Mouse (Mus musculus): ENCODE data around the gene Galnt15.
"Not testable (repeated sequence)": the region's sequence is repeated elsewhere in the genome, so short reads cannot be mapped to it uniquely, and the experiment has no call there.

The Galnt15 gene

DNA sequence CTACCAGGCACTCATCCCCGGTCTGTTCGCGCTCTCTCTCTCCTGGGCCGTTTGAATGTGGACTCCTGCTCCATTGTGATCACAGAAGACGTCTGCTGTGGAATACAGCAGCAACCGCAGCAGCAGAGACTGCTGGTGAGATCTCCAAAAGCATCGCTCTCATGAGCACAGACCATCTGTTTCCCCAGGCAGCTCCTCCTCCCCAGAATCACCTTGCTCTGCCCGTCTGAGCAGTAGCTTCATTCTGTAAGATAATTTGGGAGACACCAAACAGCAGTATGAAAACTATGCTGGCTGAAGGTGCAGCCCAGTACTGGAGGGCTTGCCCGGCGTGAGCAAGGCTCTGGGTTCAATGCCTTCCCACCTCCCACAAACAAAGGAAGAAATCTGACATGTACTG lies 52.2 kb downstream of the Galnt15 start:
- in situ Hi-C loops (cut with MboI; ENCODE audit: low pct_unique_long_range_greater_than_20kb in 1 of 2, low sequenced_read_pairs in 2 of 2, unreplicated experiment in 1 of 2): no loop called here

DNA sequence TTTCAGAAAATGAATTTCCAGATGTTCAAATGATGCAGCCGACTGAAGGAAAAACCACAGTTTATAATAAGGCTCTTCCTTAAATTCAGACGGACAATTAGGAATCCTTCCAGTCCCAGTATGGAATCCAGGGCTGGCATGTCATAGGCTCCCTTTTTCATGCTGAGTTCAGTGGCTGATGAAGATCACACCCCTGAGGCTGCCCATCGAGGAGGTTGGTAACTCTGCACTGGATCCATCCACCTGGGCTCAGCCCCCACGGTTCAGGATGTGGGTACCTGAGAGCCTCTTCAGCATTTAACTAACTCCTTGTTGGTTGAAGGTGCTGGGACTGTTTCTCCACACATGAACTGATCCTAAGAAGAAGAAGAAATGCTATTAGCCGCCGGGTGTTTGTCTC lies 54.1 kb downstream of the Galnt15 start:
- in situ Hi-C loops (cut with MboI; ENCODE audit: low pct_unique_long_range_greater_than_20kb in 1 of 2, low sequenced_read_pairs in 2 of 2, unreplicated experiment in 1 of 2): no loop called here

GRCm38 (mm10) chr14:32083466-32083865 lies 54.7 kb downstream of the Galnt15 start:
- in situ Hi-C loops (cut with MboI; ENCODE audit: low pct_unique_long_range_greater_than_20kb in 1 of 2, low sequenced_read_pairs in 2 of 2, unreplicated experiment in 1 of 2): no loop called here

GRCm38 (mm10) chr14:32084761-32085485 lies 56.1 kb downstream of the Galnt15 start, which contains the start of gene Oxnad1:
TSS of gene Oxnad1 (plus strand) at chr14:32085374.
- in situ Hi-C loops (cut with MboI; ENCODE audit: low pct_unique_long_range_greater_than_20kb in 1 of 2, low sequenced_read_pairs in 2 of 2, unreplicated experiment in 1 of 2): no loop called here

- in situ Hi-C loops (cut with MboI; ENCODE audit: low pct_unique_long_range_greater_than_20kb in 1 of 2, low sequenced_read_pairs in 2 of 2, unreplicated experiment in 1 of 2): no loop called here
These were observed 56.9 kb downstream of the Galnt15 start, which contains the start of gene Dph3 for GRCm38 (mm10) chr14:32085486-32086201. TSS of gene Dph3 (minus strand) at chr14:32085729.

GRCm38 (mm10) chr14:32086226-32086625 lies 57.4 kb downstream of the Galnt15 start:
- in situ Hi-C loops (cut with MboI; ENCODE audit: low pct_unique_long_range_greater_than_20kb in 1 of 2, low sequenced_read_pairs in 2 of 2, unreplicated experiment in 1 of 2): no loop called here

GRCm38 (mm10) chr14:32087584-32088248 lies 58.9 kb downstream of the Galnt15 start:
- in situ Hi-C loops (cut with MboI; ENCODE audit: low pct_unique_long_range_greater_than_20kb in 1 of 2, low sequenced_read_pairs in 2 of 2, unreplicated experiment in 1 of 2): not testable (repeated sequence)

- in situ Hi-C loops (cut with MboI; ENCODE audit: low pct_unique_long_range_greater_than_20kb in 1 of 2, low sequenced_read_pairs in 2 of 2, unreplicated experiment in 1 of 2): no loop called here
These were observed 62.3 kb downstream of the Galnt15 start for GRCm38 (mm10) chr14:32091124-32091523.

DNA sequence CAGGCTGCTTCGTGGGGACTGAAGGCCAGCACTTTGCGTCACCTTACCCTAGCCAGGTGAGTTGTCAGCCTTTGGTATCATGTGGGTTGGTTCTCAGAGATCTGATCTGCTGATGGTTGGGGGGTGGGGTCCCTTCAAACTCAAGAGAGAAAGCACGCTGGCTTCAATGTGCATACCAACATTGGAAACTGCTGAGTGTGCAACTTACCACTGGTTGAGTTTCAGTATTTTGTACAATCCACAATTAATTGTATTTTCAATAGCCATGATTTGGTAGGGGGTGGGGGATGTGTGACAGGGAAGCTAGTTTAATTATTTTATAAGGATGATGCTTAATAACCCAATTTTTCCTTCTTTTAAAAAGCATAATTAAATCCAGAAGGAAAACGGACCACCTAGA lies 62.9 kb downstream of the Galnt15 start:
- in situ Hi-C loops (cut with MboI; ENCODE audit: low pct_unique_long_range_greater_than_20kb in 1 of 2, low sequenced_read_pairs in 2 of 2, unreplicated experiment in 1 of 2): no loop called here

DNA sequence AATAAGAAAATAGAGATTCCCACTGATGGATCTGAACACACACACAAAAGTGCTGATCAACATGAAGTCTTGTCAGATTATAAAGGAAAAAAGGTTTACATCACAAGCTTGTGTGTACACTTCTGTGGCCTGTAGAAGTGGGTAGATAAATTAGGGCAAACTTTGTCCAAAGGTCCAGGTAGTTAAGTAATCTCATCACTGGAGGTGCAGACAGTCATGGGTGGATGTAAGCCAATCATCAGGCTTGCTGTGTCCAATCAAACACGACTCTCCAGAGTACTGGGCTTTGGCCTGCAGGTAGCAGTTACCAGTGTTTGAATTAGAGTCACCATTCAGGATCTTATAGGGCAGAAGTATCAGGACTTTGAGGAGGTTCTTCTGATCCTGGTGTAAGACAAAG lies 64.2 kb downstream of the Galnt15 start:
- in situ Hi-C loops (cut with MboI; ENCODE audit: low pct_unique_long_range_greater_than_20kb in 1 of 2, low sequenced_read_pairs in 2 of 2, unreplicated experiment in 1 of 2): no loop called here

DNA sequence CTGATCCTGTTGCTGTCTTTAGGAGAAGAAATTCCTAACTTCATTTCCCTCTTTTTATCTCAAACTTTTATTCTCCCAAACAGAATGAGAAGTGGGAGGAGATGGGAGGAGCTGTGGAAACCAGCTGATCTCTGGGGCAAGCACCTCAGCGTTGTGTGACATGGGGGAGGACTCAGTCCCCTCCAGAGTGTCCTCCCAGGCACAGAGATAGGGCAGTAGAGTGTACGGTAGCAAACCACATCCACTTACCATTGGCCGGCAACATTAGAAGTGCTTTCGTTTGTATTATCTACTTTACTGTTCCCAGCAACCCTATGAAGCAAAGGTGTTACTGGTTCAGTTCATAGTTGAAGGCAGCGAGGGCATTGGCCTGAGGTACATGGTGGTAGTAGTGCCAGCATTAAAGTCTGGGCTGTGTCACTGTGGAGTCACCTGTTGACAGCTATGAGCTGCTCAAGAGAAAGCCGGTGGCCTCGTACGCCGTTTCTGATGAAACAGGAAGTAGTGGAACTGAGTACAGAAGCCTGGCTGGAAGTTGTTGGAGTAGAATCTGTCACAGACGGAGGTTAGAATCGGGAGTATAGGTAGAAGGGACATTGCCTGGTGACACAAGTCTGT lies 64.8 kb downstream of the Galnt15 start:
- in situ Hi-C loops (cut with MboI; ENCODE audit: low pct_unique_long_range_greater_than_20kb in 1 of 2, low sequenced_read_pairs in 2 of 2, unreplicated experiment in 1 of 2): no loop called here

GRCm38 (mm10) chr14:32095646-32096045 lies 66.9 kb downstream of the Galnt15 start:
- in situ Hi-C loops (cut with MboI; ENCODE audit: low pct_unique_long_range_greater_than_20kb in 1 of 2, low sequenced_read_pairs in 2 of 2, unreplicated experiment in 1 of 2): no loop called here

GRCm38 (mm10) chr14:32096740-32097139 lies 68.0 kb downstream of the Galnt15 start:
- in situ Hi-C loops (cut with MboI; ENCODE audit: low pct_unique_long_range_greater_than_20kb in 1 of 2, low sequenced_read_pairs in 2 of 2, unreplicated experiment in 1 of 2): no loop called here

- in situ Hi-C loops (cut with MboI; ENCODE audit: low pct_unique_long_range_greater_than_20kb in 1 of 2, low sequenced_read_pairs in 2 of 2, unreplicated experiment in 1 of 2): no loop called here
These were observed 68.9 kb downstream of the Galnt15 start for GRCm38 (mm10) chr14:32097691-32098090.

GRCm38 (mm10) chr14:32098951-32099350 lies 70.2 kb downstream of the Galnt15 start:
- in situ Hi-C loops (cut with MboI; ENCODE audit: low pct_unique_long_range_greater_than_20kb in 1 of 2, low sequenced_read_pairs in 2 of 2, unreplicated experiment in 1 of 2): no loop called here

DNA sequence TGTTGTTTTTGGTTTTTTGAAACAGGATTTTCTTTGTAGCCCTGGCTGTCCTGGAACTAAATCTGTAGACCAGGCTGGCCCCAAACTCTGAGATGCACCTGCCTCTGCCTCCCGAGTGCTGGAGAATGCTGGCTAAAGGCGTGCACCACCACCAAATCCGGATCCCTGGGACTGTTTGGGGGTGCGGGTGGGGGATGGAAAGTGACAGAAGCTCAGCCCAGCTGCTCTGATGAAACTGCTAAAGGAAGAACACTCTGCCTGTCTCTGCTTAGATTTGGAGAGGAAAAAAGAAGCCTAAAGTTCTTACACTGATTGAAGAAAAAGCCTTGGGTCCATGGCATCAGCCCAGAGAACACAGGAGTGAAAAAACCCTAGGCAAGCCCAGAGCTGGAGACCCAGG lies 74.8 kb downstream of the Galnt15 start:
- in situ Hi-C loops (cut with MboI; ENCODE audit: low pct_unique_long_range_greater_than_20kb in 1 of 2, low sequenced_read_pairs in 2 of 2, unreplicated experiment in 1 of 2): loop anchor here in 1 of 2 experiments (10.0 kb wide), 1 partner anchor 91 kb away; no protein-coding TSS in a partner anchor

GRCm38 (mm10) chr14:32105663-32106062 lies 76.9 kb downstream of the Galnt15 start:
- in situ Hi-C loops (cut with MboI; ENCODE audit: low pct_unique_long_range_greater_than_20kb in 1 of 2, low sequenced_read_pairs in 2 of 2, unreplicated experiment in 1 of 2): loop anchor here in 1 of 2 experiments (5.0 to 10.0 kb wide), 2 partner anchors 67 to 89 kb away; no protein-coding TSS in a partner anchor

DNA sequence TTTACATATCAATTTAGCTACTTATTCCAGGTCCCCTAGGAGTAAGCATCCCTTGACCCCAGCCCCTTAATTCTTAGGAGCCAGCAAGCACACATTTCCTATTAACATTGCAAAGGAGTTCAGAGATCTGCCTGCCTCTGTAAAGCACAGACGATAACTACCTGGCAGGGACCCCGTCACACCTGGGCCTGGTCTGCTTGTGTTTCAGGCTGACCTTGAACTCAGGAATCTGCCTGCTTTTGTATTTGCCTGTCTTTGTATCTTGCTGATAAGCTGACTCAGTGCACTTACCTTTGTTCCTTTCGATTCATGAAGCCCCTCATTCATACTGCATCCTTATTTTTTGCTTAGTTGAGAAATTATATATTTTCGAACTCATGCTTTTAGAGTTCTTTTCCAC lies 78.1 kb downstream of the Galnt15 start:
- in situ Hi-C loops (cut with MboI; ENCODE audit: low pct_unique_long_range_greater_than_20kb in 1 of 2, low sequenced_read_pairs in 2 of 2, unreplicated experiment in 1 of 2): loop anchor here in 1 of 2 experiments (5.0 to 10.0 kb wide), 2 partner anchors 65 to 88 kb away; no protein-coding TSS in a partner anchor

All from mouse embryonic stem cell (cell line).